Mouse (Mus musculus) layer of hippocampus, adult 11-12 months (tissue): ENCODE results near the gene Sec13.

Experiments
- DNase-seq: peaks from one replicate; pipeline ENCODE4 v3.0.0; 2022; ENCODE audit warnings: low spot score

The Sec13 gene

GRCm38 (mm10) chr6:113712718-113713117, 27.8 kb downstream of the Sec13 start:
- DNase-seq, result no peak

- peak; percentile 30 for DNase-seq
Measured at GRCm38 (mm10) chr6:113697222-113698205, 43.0 kb downstream of the Sec13 start.

GRCm38 (mm10) chr6:113696582-113697221, 43.8 kb downstream of the Sec13 start, which contains the start of gene Tatdn2:
Gene Tatdn2 (plus strand): TSS chr6:113697050.
- peak; percentile 96 for DNase-seq

- DNase-seq, result no peak
Measured at GRCm38 (mm10) chr6:113695766-113696355, 44.7 kb downstream of the Sec13 start.

- no peak for DNase-seq
Measured at GRCm38 (mm10) chr6:113695203-113695602, 45.3 kb downstream of the Sec13 start.

GRCm38 (mm10) chr6:113693377-113693776, 47.2 kb downstream of the Sec13 start:
- no peak for DNase-seq

GRCm38 (mm10) chr6:113692661-113693133, 47.8 kb downstream of the Sec13 start:
- no peak for DNase-seq

- no peak for DNase-seq
Measured at GRCm38 (mm10) chr6:113691084-113691462, 49.5 kb downstream of the Sec13 start.

GRCm38 (mm10) chr6:113690400-113691083, 50.0 kb downstream of the Sec13 start:
- DNase-seq, result no peak

- DNase-seq, result no peak
Measured at GRCm38 (mm10) chr6:113690008-113690399, 50.5 kb downstream of the Sec13 start.

- DNase-seq, result no peak
Measured at GRCm38 (mm10) chr6:113686551-113687125, 53.9 kb downstream of the Sec13 start.

- DNase-seq, result no peak
Measured at GRCm38 (mm10) chr6:113683081-113683825, 57.3 kb downstream of the Sec13 start.

GRCm38 (mm10) chr6:113681271-113681670, 59.3 kb downstream of the Sec13 start:
- peak; percentile 91 for DNase-seq

GRCm38 (mm10) chr6:113679993-113680566, 60.5 kb downstream of the Sec13 start:
- no peak for DNase-seq

- DNase-seq, result no peak
Measured at GRCm38 (mm10) chr6:113678246-113679012, 62.1 kb downstream of the Sec13 start.
